Mouse (Mus musculus) bone marrow, adult 2 months (tissue): Measurements from ENCODE around the gene Myh11.

ENCODE experiments used
- CTCF ChIP-seq: fragments of 200-500 bp; IDR thresholded peaks from 2 replicates; pipeline ENCODE4 v1.5.1; 2011; ENCODE audit warnings: low read length, control low read depth; ENCODE audit not compliant: control insufficient read depth, insufficient read depth
- POLR2A ChIP-seq: fragments of 200-500 bp; IDR thresholded peaks from 2 replicates; pipeline ENCODE4 v1.6.1; 2011; ENCODE audit warnings: low read depth, mild to moderate bottlenecking, control low read depth, low read length, borderline replicate concordance; ENCODE audit not compliant: control insufficient read depth

DNA sequence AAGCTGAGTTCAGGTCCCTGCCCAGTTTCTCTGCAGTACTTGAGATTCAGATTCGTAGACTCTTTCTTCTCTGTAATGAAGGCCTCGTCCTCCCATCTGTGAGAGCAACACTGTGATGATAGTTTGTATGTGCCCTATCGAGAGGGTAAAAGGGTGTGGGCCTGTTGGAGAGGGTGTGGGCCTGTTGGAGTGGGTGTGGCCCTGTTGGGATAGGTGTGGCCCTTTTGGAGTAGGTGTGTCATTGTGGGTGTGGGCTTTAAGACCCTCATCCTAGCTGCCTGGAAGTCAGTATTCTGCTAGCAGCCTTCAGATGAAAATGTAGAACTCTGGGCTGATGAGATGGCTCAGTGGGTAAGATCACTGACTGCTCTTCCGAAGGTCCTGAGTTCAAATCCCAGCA is 124.7 kb downstream of the Myh11 start:
- TF ChIP-seq CTCF: no peak
- no peak for TF ChIP-seq POLR2A
